Mouse (Mus musculus): Measurements from ENCODE around the gene Pbx1.

DNA sequence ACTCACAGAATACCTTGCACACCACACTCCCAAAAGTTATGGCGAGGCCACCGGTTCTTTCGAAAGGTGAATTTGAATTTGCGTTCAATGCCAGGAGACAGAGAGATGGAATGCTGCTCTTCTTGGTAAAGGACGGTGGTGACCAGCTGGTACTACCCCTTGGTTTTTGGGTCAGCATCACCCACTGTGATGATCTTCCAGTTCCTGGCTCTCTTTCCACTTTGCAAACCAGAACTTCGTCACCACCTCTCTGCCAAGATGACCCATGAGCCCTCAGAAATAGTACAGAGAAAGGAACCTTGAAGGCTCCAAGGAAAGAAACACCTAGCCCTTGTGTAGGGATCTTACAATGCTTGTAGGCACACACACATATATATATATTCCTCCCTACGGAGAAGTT, 209.3 kb downstream of the Pbx1 start:
- TF ChIP-seq POLR2A (IDR thresholded peaks at IDR 0.05; ENCODE audit: borderline replicate concordance, control insufficient read depth, low read depth, low read length) = no peak
- no peak for TF ChIP-seq CTCF (IDR thresholded peaks at IDR 0.05; ENCODE audit: control insufficient read depth, insufficient read depth, low read length)
